Mouse (Mus musculus): ENCODE measurements at regions not wholly inside any gene's neighbourhood (a gene's known extent, or its start where the extent isn't known, plus 50 kb on each side); places are given as distances from the start of the nearest gene placed in this dataset.
A peak's percentile ranks its signal among the peaks of the same experiment; 100 is the strongest.

DNA sequence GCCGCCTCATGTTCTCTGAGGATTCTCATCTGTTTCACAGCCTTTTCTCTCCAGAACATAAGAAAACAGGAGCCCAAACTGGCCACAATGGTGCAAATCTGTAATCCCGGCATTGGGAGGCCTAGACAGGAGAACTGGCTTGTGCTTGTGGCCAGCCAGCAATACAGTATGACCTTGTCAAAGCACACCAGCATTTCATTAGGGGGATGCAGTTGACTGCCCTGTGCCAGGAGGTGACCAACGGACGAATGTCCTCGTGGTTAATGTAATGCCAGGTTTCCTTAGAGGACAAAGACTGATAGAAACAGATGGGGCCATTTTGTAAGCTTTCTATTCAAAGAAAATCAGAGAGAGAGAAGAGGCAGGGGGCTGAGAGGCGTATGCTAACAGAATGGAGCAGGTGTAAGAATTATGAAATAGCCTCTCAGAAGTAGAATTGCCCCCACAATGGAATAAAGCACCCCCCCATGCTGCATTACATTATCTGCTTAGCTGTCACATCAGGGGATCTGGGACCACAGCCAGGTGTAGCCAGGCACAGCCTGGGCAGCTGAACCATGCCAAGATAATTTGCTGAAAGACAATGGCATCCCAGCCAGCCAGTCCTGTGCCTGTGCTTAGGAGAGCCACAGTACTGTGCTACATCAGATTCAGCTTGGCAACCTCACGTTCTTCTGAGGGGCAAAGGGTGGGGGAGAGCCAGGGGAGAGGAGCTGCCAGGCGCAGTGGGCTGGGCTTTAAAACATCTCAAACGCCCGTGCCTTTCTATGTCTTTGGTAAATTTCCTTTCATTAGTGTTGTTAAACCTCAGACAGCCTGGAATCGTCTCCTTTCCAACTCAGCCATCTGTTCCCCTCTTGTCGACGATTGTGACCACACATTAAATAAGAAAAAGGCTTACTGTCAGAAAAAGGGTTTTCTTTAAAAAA is 167.9 kb downstream of the Gm19410 start:
- DNase-seq: peak; percentile 97
- intact Hi-C loops (cut with DNase I): no loop called here

GRCm38 (mm10) chr8:35934115-35934607 is 168.6 kb downstream of the Gm19410 start:
- intact Hi-C loops (cut with DNase I): no loop called here
- no peak for DNase-seq

- DNase-seq: peak; percentile 53
- intact Hi-C loops (cut with DNase I): no loop called here
Observed at GRCm38 (mm10) chr8:35935034-35935433, 169.4 kb downstream of the Gm19410 start.

GRCm38 (mm10) chr8:35939199-35939598 is 173.6 kb downstream of the Gm19410 start:
- intact Hi-C loops (cut with DNase I): no loop called here
- DNase-seq: no peak

DNA sequence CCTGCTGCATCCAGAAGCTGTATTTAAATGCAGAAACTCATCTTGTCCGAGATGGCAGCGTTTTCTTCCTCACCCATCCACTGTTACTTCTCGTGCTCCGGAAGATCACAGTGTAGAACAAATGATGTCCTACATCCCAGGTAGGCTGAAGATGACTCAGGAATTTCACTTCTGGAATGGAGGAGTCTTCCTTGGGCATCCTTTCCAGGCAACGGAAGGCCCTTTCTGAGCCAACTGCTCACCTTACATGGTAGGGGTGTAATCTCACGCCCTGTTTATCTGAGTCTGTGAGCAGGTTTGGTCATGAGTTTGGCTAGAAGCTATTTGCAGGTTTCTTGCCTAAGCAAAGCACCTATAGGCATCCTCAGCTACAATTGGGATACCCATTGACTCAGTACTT is 176.9 kb downstream of the Gm19410 start:
- intact Hi-C loops (cut with DNase I): no loop called here

DNA sequence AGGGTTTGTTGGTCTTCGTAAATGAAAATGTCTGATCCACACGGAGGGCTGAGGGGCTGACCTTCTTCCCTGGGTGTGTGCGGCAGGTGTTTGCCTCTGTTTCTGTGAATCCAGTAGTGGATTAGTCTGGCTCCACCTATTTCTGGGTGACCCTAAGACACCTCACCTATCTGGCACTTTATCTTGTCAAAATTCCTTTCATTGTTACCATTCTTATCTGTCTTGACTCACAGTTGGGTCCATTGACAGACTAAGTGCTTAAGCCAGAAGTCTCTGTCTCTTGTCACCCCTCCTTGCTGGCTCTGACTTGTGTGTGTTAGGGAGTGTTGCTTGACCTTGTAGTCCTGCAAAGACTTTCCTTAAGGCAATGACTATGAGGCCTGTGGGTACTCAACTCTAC is 178.1 kb downstream of the Gm19410 start:
- intact Hi-C loops (cut with DNase I): no loop called here

More for the DNA sequence above, 176.9 kb downstream of the Gm19410 start:
- DNase-seq: no peak

DNA sequence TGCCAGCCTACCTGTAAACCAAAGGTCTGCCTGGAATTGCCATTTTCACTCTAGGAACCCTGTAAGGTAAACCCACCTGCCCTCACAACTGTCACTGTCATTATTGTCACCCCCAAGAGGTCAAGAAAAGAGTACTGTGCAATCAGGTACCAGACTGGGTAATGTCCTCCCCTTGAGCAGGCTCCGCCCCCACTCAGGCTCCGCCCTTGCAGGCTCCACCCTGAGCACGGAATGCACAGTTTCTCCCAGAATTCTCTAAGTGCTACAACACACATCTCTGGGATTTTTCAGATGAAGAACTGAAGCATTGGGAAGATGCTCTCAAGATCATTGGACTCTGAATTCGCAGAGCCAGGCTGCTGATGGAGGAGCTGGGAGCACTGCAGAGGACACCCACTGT is 178.9 kb downstream of the Gm19410 start:
- intact Hi-C loops (cut with DNase I): no loop called here
- DNase-seq: no peak

More for the DNA sequence above, 178.1 kb downstream of the Gm19410 start:
- no peak for DNase-seq

DNA sequence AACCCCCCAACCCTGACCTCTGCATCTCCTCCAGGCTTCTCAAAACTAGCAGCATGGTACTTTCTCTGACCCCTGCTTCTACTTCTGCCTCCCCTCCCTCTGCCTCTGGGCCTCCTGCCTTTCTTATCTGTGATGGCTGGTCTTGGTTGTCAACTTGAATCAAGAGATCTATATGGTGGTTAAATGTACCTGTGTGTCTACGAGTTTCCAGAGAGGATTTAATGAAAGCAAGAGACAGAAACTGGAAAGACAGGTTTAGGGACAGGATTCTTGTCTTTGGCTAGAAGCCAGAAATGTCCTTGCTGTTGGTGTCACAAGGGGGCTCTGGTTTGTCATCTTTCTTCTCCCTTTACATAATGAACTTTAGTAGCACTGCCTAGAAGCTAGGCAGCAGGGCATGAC is 180.9 kb downstream of the Gm19410 start:
- intact Hi-C loops (cut with DNase I): no loop called here
- DNase-seq: no peak

- intact Hi-C loops (cut with DNase I): no loop called here
Observed at GRCm38 (mm10) chr8:35948146-35948545, 182.6 kb downstream of the Gm19410 start.

GRCm38 (mm10) chr8:35948751-35949183 is 183.2 kb downstream of the Gm19410 start:
- intact Hi-C loops (cut with DNase I): no loop called here
- peak; percentile 9 for DNase-seq

More at GRCm38 (mm10) chr8:35948146-35948545, 182.6 kb downstream of the Gm19410 start:
- no peak for DNase-seq

GRCm38 (mm10) chr8:35955506-35955905 is 189.9 kb downstream of the Gm19410 start:
- DNase-seq: no peak
- intact Hi-C loops (cut with DNase I): no loop called here

GRCm38 (mm10) chr8:35956319-35956718 is 190.7 kb downstream of the Gm19410 start:
- intact Hi-C loops (cut with DNase I): no loop called here
- no peak for DNase-seq

DNA sequence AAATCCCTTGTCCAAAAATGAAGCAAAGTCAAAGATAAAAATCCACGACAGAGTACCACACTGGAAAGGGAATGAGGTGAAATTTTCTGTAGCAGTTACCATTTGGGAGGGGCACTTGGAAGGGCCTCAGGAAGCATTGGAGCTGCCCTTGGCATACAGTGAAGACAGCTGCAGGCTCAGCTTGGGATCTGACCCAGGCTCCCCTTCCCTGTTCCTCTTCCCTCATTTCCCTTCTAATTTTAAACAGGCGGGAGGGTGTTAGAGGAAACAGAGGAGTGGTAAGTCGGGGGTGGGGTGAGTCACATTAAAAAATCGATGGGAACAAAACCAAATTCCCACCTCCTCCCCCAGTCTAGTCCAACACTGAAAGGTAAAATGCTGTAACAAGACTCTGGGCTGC is 193.6 kb downstream of the Gm19410 start:
- intact Hi-C loops (cut with DNase I): no loop called here
- peak; percentile 62 for DNase-seq

DNA sequence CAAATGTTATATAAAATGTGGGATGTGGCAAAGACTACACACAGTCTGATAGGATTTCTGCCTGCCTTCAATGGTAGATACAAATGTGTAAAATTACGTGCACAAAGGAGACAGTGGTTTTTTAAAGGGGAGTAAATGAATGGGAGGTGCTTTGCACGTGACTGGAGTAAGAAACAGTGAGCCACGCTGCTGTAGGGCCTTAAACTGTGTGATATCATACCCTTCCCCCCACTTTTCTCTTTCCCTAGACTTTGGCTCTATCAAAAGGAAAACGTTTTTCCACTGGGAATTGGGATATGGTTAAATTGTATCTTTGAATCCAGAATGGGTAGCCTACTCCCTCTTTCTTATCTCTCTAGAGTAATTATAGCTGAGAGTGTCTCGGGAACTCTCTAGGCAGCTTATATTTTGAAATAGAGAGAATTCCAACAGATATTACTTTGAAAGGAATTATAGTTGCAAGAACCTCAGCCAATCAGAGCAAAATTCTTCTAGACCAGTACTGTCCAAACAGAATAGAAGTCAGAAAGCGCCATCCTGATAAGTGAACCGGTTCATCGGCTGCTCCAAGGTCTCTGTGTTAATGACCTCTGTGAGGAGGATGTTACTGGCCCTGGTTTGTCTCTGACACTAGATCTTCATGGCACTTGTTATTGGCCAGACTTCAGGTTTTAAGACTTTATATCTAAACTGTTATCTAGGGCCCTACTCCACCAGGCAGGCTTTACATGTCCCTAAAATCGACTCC is 195.5 kb downstream of the Gm19410 start:
- intact Hi-C loops (cut with DNase I): no loop called here
- DNase-seq: no peak

GRCm38 (mm10) chr8:35961615-35962220 is 196.1 kb downstream of the Gm19410 start:
- intact Hi-C loops (cut with DNase I): no loop called here
- DNase-seq: peak; percentile 24

GRCm38 (mm10) chr8:35964932-35965331 is 199.3 kb downstream of the Gm19410 start:
- intact Hi-C loops (cut with DNase I): no loop called here
- DNase-seq: no peak

DNA sequence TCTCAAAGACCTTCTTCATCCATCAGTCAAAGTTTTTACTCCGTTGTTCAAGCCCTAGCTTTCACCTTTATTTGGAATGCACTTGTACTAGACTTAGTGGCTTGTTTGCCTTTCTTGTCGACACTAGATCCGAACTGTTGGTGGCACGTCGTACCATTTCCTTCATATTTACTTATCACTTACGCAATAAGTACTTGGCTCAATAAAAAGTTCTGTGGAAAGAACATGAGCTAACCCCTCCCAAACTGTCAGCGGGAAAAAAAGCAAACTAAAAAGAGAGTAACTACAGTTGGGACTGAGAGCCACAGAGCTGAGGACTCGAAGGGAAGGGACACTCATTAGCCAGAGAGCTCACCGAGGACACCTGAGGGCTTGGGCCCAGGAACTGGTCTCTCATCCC is 202.8 kb downstream of the Gm19410 start:
- no peak for DNase-seq
- intact Hi-C loops (cut with DNase I): no loop called here

DNA sequence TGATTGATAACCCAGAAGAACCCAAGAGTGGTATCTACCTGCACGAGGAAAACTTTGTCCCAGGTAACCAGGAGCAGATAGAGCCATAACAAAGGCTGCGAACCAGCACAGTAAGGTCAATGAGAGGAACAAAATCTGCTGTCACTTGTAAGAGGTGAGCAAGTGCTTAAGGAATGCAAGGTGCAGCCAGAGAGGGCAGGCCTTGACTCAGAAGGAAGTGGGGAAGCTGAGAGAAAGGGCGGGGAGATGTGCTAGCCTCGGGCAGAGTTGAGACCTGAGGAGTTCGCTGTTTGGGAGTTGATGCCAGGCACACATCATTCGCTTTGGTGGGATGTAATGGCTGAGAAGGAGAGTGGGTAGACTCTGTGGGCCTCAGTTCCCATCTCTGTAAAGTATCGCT is 205.5 kb downstream of the Gm19410 start:
- intact Hi-C loops (cut with DNase I): no loop called here
- DNase-seq: no peak

- no peak for DNase-seq
- intact Hi-C loops (cut with DNase I): no loop called here
Observed at GRCm38 (mm10) chr8:35974323-35975029, 208.9 kb downstream of the Gm19410 start.

DNA sequence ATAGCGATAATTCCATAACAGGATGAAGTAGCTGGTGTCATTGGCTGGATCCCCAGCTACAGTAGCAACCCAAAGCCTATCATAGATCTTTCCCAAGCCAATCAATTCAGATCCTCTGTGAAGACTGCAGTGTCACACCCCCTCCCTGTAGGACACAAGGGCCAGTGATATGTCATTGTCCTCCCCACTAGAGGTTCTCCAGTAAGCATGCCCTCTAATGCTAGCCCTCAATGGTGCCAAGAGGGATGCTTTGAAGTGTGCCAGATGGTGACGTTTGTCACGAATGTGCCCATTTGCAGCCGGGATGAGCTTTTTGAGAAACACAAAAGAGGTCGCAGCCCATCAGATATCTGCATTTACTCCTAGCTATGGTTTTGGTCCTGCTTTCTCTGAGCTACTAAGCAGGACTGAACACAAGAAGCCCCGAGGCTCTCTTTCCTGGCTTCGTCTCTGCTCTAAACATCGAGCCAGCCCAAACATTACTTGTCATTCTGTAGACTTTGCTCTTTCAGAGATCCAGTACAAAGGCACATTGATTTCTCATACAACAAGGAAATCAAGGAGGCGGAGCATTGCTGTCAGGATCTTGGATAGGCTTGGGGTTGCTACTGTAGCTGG is 214.2 kb downstream of the Gm19410 start:
- intact Hi-C loops (cut with DNase I): no loop called here
- DNase-seq: no peak

All from left cerebral cortex, postnatal 4 days (tissue).